Mouse (Mus musculus) kidney, adult 11 months (tissue): ENCODE data around the gene Mia2.
"Not testable (repeated sequence)": the region's sequence is repeated elsewhere in the genome, so short reads cannot be mapped to it uniquely, and the experiment has no call there.

Source experiments
- DNase-seq: peaks from one replicate; pipeline ENCODE4 v3.0.0; 2022

The Mia2 gene

DNA sequence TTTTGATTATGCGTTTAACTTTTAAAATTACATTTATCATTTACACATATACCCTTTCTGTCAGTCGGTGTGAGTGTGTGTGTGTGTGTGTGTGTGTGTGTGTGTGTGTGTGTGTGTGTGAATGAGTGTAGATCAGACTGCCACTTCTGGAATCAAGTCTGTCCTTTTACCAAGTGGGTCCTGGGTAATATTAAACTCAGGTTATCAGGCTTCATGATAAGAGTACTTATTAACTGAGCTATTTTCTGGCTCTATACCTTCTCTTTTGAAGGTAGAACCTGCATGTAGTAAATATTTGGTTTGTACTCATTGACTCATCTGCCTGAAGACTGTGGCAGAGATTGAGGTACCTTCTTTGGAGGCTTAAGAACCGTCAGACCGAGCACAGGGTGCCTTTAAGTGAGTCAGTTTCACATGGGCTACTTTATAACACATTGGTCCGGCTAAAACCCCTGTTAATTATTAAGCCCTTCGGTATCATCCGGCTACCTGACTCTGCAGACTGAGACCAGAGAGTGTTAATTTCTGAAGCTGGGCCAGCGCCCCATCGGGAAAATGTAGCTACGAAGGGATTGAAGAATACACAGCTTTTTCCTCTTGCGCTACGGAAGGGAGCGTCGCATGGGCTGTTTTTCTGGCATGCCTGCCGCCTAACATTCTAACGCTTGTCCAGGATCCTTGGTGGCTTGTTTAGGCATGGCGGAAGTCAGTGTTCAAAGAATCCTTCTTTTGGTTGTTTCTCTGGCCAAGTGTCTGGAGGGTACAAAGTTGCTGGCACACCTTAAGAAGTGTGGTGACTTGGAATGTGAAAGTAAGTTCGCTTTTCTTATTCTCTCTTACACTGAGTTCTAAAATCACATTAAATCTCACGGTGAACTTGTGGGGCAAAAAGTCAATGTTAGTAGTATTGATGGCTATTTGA lies at the start of gene Mia2:
Mia2 (plus strand) TSS at position 696 of the 922 bp plus-strand sequence.
- peak; percentile 85 for DNase-seq

GRCm38 (mm10) chr12:59052470-59052869 lies 43.1 kb upstream of the Mia2 start:
- DNase-seq = no peak

DNA sequence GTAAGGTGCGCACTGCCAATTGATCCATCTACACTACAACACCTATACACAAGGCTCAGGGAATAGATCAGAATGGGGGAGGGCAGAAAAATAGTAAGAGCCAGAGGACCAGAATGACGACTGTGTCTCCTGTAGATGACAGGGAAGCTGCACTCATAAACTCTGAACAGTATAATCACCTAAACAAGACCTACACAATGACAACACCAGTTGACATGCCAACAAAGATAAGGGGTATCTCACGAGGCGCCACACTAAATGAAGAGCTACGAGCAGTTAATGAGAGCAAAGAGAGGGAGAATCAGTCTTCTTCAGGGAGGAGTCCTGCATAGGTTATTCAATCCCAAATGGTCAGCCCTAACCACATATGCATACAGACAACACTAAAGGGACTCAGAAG lies 42.4 kb upstream of the Mia2 start:
- DNase-seq = no peak

DNA sequence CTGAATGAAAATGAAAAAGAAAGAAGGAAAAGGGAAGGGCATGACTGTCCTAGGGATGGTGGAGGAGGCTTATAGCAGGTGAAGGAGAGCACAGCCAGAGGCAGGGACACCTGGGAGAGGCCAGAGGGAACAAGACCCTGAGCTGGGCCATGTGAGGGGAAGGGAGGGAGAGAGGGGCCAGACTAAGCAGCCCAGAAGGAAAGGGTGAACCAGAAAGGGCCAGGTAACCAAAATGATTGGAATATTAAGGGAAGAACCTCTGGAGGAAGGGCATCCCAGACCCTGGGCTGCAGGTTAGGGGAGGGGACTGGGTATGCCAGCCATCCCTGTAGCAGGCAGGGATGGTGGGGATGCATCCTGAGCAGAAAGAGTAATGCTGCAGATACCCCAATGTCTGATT lies 41.6 kb upstream of the Mia2 start:
- DNase-seq = no peak

DNA sequence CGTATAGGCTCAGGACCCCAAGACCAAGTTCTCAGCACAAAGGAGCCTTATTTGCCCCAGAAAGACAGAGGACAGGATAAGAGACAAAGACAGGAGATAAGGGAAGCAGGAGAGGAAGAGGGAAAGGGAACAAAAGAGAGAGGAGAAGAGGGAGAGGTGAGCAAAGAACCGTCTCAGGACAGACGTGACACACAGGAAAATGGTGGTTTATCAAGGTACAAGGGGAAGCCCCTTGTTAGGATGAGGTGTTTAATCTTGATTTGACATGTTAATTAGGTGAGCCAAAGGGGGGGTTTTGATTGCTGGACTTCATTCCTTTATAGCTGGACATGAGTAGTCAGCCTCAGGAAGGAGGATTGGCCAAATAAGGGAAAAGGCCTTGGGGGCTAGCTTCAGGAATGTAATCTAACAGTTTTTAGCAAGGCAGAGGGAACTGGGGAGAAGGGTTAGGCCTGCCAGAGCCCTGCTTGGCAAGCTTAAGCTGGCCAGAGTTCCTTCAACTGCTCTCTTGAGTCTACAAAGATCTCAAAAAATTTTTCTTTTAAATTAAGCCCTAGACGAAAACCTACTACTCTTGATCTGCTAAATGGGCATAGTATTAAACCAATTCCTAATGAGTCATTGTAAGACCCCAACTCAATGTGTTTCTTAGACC lies 40.3 kb upstream of the Mia2 start:
- DNase-seq = no peak

DNA sequence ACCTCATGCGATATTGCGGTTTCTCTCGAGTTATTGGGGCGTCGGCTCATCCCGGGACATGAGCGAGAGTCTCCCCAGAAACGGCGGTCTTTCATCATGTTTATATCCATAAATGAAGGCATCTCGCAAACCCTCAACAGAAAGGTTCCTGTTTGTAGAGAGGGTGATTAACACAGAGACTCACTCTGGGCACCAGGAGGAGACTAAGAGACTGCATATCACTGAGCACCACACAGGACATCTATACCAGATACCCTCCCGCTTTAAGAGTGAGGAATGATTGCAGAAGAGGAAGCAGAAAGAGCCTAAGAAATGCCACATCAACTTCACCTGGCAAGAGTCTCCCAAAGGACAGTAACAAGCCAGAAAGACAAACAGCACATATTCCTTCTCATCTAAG lies 39.4 kb upstream of the Mia2 start:
- DNase-seq = no peak

GRCm38 (mm10) chr12:59058242-59058641 lies 37.4 kb upstream of the Mia2 start:
- DNase-seq = not testable (repeated sequence)

DNA sequence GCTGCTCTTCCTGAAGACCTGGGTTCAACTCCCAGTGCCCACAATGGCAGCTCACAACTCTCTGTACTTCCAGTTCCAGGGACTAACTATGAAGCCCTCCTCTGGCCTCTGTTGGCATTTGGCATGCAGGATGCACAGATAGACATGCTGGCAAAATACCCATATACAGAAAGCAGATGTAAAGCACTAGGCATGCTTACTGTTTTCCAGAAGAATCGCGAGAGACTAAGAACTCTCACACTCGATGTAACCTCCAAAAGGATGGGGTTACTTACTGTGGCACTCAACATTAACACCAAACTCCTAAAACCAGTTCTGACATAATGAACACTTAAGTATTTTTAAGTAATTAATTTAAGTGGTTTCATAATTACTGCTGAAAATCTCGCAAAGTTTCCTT lies 35.3 kb upstream of the Mia2 start:
- DNase-seq = no peak

DNA sequence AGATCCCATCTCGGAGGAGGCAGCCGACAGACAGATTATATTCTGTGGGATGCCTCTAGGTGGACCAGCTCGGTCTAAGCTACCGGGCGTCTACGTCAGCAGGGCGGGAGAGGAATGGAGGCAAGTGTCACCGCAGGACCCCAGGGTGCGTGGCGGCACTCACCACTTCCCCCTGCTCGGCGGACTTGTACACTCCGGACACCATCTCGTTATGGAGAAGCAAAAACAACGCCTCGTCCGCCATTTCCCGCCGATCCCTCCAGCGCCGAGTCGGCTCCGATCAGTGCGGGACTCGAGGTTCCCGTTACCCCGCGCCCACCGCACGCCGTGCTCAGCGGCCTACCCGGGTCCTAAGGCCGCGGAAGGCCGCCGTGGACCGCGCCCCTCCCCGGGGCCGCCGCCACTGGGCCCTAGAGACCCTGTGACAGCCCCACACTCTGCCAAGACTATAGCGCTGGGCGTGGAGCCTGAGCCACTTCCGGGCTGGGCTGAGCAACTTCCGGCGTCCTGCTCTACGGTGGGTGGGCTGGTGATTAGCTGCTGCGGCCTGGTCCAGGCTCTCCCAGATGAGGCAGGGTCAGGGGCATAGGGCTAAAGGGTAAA lies 34.5 kb upstream of the Mia2 start, which contains the start of gene Trappc6b:
Trappc6b (minus strand) TSS at position 480 of the 603 bp plus-strand sequence.
- DNase-seq = peak; percentile 72

GRCm38 (mm10) chr12:59064837-59065236 lies 30.8 kb upstream of the Mia2 start:
- DNase-seq = no peak

GRCm38 (mm10) chr12:59065776-59066175 lies 29.8 kb upstream of the Mia2 start:
- DNase-seq = no peak

DNA sequence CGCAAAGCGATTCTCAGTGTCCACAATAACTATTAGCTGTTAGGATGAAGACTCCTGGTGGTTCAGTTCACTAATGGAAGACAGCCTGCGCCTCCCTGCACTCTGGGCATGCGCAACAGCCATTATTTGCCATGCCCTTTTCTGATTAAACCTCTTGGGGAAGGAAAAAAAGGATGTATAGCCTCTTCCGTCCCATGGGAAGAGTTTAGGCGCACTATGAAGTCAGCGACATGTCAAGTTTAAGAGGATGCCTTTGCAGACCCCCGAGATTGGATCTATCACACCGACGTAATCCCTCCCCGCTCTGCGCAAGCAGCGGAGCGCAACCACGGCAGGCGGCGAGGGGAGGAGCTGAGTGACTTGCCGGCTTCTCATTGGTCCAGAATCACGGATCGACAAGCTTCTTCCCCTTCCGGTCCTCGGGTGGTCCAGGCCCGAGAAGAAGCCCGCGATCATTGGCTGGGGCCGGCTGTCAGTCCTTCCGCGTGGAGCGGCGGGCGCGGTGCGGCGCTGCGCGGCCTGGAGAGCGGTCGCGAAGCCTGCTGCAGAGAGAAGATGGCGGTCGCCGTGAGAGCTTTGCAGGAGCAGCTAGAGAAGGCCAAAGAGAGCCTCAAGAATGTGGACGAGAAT lies 29.0 kb upstream of the Mia2 start, which contains the start of gene Pnn:
Pnn (plus strand) TSS at position 437 of the 630 bp plus-strand sequence.
- peak; percentile 98 for DNase-seq

- DNase-seq = no peak
Measured at GRCm38 (mm10) chr12:59067095-59067494, 28.5 kb upstream of the Mia2 start.

DNA sequence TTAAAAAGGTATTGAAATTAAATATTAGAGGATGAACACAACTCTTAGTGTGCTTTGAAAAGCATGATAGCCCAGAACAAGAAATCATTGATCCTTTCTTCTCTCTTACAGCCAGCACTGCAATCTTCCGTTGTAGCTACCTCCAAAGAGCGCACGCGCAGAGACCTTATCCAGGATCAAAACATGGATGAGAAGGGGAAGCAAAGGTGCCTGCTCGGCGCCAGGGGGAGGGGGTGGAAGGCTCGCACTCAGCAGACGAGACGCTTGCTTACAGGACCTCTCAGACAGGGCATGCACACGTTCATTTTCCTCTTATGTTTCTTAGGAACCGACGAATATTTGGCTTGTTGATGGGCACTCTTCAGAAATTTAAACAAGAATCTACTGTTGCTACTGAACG lies 26.8 kb upstream of the Mia2 start:
- no peak for DNase-seq

DNA sequence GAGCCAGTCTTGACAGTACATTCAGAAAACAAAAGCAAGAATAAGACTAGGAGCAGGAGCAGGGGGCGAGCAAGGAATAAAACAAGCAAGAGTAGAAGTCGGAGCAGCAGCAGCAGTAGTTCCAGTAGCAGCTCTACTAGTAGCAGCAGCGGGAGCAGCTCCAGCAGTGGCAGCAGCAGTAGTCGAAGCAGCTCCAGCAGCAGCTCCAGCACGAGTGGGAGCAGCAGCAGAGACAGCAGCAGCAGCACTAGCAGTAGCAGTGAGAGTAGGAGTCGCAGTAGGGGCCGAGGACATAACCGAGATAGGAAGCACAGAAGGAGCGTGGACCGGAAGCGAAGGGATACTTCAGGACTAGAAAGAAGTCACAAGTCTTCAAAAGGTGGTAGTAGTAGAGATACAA lies 23.3 kb upstream of the Mia2 start:
- no peak for DNase-seq

DNA sequence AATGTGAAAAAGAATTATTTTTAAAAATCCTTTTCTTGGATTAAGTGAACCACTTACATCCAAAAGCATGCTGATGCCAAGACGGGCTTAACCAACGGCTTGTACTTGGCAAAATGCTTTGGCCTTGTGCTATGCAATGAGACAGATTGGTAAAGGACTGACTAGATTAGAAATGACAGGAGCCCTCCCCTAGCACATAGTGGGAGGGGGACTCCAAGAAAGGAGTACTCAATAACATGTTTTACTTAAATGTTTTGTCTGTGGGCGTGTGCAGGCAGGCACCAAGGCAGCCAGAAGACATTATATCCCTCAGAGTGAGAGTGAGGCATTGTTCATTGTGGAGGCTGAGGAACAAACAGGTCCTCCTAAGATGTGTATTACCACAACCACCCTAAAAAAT lies 21.5 kb upstream of the Mia2 start:
- no peak for DNase-seq

- DNase-seq = no peak
Measured at GRCm38 (mm10) chr12:59076996-59077395, 18.6 kb upstream of the Mia2 start.

GRCm38 (mm10) chr12:59077883-59078282 lies 17.7 kb upstream of the Mia2 start:
- no peak for DNase-seq

GRCm38 (mm10) chr12:59080461-59080860 lies 15.1 kb upstream of the Mia2 start:
- no peak for DNase-seq

DNA sequence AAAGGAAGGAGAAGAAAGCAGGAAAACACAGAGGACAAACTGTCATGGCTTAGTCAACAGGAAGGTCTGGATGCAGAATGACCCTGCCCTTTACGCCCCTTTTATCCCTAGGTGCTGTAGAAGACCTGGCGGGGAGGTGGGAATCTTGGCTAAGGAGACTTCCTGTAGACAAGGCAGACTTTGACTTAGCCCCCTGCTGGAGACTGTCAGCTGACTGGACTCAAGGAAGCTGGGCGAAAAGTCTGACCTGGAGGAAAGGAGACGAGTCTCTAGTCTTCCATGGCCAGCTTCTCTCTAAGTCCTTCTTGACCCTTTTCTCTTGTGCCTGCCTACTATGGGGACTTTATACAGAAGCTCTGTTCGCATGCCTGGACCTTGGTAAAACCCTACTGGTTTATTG lies 11.2 kb upstream of the Mia2 start:
- DNase-seq = peak; percentile 18

GRCm38 (mm10) chr12:59086171-59086570 lies 9.4 kb upstream of the Mia2 start:
- peak; percentile 18 for DNase-seq

DNA sequence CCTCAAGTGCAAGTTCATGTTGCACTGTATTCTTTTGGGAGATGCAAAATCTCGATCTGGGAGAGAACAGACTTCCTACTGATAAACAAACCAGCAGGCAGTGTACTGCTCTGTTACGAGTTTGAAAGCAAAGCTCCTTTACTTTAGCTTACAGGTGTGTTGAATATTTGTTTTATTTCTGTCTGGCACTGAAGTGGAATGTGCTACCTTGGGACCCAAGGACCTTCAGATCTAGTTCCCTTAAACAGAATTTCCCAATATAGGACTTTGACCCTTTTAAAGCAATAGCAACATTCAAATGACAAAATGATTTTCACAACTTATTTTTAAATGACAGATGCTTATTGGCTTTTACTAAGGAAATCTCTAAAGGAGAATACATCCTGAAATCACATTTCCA lies 2.1 kb upstream of the Mia2 start:
- no peak for DNase-seq

DNA sequence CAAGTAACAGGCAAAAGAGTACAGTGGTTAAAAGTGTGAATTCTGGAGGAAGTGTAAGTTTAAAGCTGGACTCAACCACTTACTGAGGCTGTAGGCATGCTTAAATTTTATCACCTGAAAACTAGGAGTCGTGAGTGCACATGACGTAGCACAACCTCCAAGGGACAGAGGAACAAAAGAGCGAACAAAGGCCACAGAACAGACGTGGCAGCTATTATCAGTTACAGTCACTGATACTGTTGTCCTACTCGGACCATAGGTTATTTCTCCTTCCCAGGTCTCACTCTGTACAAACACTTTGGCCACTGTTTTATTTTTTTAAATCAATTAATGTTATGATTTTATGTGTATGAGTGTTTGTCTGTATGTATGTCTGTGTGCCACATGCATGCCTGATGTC lies 9.2 kb downstream of the Mia2 start:
- DNase-seq = no peak
